Mouse (Mus musculus) heart, adult 8-10 months (tissue): ENCODE measurements around the gene Amot. TPM values are rescaled to one million over a fixed set of nuclear protein-coding genes. Genes with fewer than 3 reads are reported as not detected.

Experiments
- total RNA-seq, 4 experiments: library from RNA; stranded (reverse); gene quantifications; 2 replicates each; pipeline ENCODE4 v1.2.4; 2022

Amot gene
- total RNA-seq, 4 experiments from 2014 or later = 6.2 to 17.6 (median 11.0) TPM

Other genes with a start within 250 kb of the Amot start
- gene Lhfpl1, start 156.1 kb downstream of the Amot start, total RNA-seq = not detected